Mouse (Mus musculus): ENCODE measurements at regions not wholly inside any gene's neighbourhood (a gene's known extent, or its start where the extent isn't known, plus 50 kb on each side); places are given as distances from the start of the nearest gene placed in this dataset.
A peak's percentile ranks its signal among the peaks of the same experiment; 100 is the strongest.

GRCm38 (mm10) chr14:62117532-62117931 lies 174.9 kb upstream of the Rnaseh2b start:
- DNase-seq, result no peak

DNA sequence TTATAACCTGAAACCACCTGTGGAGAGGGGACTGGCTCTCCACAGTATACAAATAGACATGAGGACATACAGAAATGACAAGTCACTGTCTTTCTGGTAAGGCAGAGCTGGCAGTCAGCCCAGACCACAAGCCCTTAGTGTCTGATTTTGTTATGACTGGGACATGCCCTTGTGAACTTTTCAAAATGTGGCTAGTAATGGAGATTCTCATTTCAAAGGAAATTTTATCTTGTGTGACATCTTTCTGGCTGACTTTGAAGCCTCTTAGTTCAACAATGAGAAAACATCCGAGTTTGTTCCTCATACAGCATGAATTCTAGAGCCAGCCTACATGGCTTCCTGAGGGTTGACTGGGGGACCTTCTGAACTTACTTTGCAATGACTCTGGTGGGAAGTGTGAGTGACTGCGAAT lies 173.8 kb upstream of the Rnaseh2b start:
- no peak for DNase-seq

DNA sequence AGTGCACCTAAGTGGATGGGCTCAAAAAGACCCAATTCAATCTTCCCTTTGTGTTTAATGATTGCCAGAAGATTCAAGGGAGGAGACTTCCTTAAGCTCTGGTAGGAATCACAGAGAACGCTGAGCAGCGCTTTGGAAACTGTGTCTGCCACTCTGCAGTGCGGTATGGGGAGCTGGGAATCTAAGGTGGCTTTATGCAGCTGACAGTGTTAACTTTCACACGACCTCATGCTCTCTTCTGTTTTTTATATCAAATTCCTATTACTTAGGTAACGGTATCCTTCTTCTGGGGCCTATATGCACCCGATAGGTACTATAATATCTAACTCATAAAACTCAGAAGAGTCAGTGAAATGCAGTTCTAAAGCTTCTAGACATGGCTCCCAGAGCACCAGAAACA lies 163.5 kb upstream of the Rnaseh2b start:
- no peak for DNase-seq

- no peak for DNase-seq
These were observed 160.0 kb upstream of the Rnaseh2b start for GRCm38 (mm10) chr14:62132353-62132816.

- DNase-seq, result no peak
These were observed 154.4 kb upstream of the Rnaseh2b start for GRCm38 (mm10) chr14:62137981-62138380.

DNA sequence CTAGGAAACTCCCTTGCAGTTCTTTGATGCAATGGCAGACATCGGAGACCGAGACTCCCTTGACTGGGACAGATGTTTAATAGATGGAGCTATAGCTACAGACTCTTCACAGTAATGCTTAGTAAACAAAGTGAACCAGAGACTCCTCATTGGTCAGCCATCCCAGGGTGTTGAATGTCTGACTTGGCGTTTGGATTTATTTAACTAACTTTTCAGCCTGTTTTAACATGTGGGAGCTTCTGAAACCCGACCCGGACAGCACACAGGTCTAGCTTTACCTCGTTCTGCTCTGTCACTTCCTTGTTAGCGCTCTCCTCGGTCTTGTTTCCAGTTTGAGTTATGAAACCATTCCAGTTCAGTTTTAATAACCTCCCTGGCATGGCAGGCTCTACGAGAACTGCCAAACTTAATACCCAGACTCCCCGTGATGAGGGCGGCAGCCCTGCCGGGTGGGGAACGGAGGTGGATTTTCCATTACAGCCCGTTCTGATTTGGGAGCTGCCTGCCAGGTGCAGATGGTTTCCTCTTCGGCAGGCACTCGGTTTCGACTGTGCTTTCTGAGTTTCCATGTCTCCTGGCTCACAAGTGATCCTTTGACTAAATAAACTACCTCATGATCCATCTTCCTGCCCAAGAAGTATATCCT lies 147.9 kb upstream of the Rnaseh2b start:
- no peak for DNase-seq

DNA sequence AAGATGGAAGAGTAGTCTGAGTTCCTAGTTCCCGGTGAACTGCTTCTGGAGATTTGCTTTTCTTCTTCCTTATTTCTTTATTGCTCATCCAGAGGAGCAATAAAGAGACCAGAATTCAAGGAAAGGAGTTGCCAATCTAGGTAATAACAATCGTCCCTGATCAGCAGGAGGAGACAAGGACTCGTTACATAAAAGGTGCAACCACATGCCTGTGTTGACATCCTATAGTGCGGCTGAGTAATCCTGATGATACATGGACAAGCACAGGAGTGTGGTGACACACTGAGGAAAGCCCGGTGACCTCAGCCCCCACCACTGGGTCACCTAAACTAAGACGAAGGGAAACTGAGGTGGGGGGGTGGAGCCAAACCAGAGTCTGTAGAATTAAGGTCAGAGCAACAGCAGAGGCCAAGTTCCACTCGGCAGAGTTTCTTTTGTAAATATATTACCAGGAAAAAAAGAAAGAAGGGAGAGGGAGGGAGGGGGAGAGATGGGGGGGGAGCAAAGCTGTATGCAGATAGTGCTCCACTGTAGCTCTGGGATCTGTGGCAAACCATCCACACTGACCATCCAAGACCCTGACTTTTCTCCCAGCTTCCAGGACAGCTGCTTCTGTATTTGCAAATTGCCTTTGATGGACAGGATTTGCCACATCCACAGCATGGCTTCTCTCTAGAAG lies 135.2 kb upstream of the Rnaseh2b start:
- DNase-seq, result no peak

GRCm38 (mm10) chr14:62159690-62160089 lies 132.7 kb upstream of the Rnaseh2b start:
- no peak for DNase-seq

DNA sequence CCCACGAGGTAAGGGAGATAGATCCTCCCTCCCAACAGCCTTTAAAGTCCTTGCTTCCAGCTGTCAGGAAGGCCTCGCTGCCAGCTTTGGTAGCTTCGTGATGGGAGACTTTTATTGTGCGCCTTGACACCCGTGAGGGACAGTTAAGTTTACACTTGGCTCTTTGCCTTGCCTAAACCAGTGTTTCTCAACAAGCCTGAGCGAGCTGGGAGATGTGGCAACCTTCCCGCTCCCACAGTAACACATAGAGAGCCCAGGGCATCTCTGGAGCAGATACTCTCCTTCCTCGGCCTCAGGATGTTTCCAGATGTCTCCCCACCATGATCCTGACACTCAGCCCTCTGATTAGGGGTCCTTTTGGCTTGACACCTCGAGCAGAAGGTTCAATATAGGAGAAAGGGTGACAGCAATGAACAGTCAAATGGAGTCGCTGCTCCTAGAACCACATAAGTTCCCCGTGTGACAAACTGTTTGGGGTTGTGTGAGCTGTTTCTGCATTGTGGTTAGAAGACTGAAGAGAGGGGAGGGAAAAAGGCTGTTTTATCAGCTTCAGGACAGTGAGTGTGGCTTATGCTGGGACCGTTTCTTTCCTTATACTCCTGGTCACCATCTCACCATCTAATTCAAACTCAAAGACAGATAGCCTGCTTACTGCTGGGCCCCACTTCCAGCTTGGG lies 129.1 kb upstream of the Rnaseh2b start:
- DNase-seq, result no peak

DNA sequence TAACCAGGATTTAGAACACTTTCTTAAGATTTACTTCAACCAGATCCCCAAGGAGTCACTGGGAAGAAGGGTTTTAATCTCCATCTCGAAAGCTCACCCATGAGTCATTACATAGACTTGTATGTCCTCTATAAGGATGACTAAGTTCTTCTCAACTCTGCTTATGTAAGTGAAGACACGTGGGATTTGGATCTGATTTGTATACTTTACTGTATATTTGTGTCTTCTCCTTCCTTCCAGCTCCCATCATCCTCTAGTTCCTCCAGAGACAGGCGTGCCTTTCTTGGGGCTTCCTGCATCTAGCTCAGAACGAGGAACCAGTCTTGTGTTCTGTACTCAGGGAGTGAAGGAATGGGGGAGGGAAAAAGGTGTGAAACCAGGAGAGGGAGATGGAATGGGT lies 127.5 kb upstream of the Rnaseh2b start:
- no peak for DNase-seq

DNA sequence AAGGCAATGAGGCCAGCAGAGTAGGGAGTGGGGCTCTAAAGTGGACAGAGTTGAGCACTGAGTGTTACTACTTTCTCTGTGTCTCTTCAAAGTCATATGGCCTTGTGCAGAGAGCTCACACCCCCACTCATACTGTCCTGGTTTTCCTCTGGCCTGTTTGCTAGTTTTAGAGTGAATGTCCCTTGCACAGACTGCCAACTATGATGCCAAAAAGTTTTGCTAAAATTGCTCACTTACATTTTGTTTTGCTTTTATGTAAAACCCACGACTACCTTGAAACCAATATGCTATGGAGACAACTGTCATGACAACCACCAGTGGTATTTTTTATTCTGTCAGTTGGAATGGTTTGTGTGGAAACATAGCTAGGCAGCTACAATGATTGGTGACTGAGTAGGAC lies 126.4 kb upstream of the Rnaseh2b start:
- DNase-seq, result no peak

- no peak for DNase-seq
These were observed 125.8 kb upstream of the Rnaseh2b start for GRCm38 (mm10) chr14:62166596-62166995.

- DNase-seq, result no peak
These were observed 125.3 kb upstream of the Rnaseh2b start for GRCm38 (mm10) chr14:62167090-62167489.

DNA sequence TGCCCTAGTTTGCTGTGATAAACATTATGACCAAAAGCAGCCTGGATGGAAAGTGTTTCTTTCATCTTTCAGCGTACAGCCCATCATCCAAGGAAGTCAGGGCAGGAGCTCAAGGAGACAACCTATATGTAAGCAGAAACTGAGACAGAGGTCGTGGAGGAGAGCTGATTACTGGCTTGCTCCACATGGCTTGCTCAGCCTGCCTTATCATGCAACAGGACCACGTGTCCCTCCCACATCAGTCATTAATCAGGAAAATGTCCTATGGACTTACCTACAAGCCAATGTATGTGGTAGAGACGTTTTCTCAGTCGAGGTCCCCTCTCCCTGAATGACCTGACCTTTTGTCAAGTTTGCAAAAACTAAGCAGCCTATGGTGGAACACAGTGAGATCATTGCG lies 123.7 kb upstream of the Rnaseh2b start:
- DNase-seq, result no peak

DNA sequence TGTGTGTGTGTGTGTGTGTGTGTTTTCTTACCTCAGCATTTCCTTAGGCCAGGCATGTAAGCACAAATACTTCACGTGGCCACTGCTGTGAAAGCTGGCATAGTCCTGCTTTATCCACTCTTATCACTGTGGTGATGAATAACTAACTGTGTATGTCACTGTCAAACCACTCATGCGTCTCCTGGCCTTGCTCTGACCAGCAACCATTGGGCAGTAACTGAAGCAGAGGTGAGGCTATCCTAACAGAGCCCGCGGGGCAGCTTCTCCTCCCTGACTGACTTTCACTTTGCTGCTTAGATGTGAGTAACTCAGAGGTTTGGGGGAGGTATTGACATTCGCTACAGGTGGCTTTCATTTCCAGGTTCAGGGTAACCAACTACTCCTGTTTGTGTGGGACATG lies 122.0 kb upstream of the Rnaseh2b start:
- DNase-seq, result no peak

DNA sequence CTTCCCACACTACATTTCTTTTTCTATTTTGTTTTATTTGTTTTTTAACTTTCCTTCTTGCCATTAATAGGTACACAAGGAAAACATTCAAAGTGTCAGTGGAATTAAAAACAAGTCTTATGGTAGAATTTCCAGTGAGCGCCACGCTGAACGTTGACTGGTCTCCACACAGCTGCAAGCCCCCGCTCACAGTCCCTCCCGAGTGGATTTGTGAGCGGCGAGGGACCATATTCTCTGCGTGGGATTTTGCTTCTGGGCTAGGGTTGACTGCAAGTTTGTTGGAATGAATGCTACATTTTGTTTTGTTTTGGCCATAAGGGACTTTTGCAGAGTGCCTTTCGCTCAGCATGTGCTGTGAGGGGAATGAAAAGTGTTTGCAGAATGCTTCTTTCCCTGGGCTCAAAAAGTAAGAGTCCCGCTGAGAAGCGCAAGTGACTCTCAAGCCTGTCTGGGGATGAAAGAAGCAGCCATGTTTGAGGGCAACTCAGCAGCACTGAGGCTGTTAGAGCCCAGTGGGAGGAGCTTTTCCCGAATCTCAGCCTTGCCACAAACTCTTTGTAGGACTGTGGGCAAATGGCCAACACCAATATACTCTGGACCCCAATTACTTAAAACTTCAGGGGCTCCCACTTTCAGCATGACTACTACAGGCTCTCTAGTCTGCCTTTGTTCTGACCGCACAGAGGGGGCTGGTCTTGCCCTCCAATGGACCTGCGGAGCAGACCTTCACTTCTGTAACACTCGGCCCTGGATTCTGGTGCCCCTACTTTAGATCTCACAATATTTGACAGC lies 120.9 kb upstream of the Rnaseh2b start:
- no peak for DNase-seq

DNA sequence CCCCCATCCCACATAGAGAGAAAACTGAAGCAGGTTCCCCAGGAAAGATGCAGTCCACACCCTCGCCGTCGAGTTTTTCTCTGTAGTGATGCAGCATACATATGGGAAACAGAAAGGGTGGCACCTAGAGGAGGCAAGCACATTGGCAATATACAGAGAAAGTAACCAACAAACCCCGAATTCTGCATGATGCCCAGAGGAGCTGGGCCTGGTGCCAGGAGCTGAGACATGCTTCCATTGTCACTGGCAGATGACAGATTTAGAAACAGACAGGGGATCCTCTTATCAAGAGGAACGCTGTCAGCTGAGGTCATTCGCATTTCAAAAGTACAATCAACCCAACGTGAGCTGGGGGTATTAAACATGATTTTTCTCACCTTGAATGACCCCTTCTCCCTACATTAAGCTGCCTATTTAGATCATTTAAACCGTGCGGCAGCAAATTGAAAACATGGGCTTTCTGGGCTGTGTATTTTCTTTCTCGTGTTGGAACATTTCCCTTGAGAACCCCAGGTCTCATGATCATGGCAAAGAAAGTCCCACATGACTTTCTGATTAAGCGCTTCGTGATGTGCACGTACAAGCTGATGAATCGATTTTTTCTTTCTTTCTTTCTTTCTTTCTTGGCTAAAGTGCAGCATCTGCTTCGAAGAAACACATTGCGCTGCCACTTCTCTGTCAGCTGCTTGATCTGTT lies 118.4 kb upstream of the Rnaseh2b start:
- DNase-seq, result peak; percentile 19

DNA sequence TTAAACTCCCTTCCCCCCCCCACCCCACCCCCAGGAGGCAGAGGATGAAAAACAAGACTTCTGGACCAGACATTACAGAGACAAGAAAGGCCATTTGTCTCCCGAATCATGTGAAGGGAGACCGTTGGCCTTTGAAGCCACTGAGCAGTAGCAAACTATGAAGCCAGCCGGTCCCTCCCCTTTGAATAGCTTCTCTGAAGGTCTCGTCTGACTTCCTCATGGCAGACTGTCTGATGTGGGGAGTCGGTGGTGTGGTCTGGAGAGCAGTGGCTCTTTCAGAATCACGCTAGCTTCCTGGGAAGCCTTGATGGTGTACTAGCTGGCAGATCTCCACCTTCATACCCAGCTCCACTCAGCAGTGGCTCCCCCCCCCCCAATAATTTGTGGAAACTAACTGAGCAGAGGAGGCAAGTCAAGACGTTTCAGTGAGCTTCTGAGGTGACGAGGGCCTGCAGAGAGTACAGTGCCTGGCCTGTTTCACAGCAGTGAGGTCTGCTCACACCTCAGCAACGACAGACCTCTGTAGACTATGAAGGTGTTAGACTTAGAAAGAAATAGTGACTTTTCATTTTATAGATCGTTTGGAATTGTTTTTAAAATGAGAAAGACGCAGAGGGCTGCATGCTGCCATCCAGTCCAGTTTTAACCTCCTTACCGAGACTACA lies 116.9 kb upstream of the Rnaseh2b start:
- DNase-seq, result no peak

DNA sequence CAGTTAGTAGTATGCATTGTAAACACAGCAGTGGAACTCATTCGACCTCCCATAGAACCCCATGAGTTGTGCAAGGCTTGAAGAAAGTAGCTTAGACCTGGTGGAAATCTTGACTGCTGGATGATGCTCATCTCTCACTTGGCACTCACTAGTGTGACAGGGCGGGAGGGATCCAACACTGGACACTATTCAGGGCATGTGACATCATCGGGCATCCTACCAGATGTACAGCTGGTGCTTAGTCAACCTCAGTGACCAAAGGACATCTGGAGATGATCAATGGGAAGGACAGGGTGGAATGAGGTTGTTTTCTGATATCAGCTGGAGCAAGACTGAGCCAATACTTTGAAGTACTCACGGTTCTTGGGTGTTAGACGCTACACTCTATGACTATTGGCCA lies 114.9 kb upstream of the Rnaseh2b start:
- DNase-seq, result no peak

DNA sequence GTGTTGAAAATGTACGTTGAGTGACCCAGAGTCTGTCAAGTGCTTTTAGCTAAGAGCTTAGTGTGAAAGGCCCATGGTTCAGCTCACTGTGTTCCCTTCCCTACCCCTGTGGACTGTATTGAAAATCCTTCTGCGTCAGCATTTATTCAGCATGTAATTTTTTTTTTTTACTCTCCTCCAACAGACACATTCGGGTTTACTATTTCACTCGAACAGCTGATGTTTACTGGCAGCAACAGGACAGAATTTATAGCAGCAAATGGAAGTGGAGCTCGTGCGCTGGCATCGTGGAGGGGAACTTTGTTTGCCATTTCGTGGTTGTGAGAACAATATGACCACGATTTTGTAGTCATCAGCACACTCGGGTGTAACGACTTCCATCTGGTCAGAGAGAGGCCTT lies 105.0 kb upstream of the Rnaseh2b start:
- DNase-seq, result no peak

- DNase-seq, result no peak
These were observed 104.1 kb upstream of the Rnaseh2b start for GRCm38 (mm10) chr14:62188147-62188885.

Data from cerebellum, adult 11 months (tissue).